ENCODE assay signal across 27 mouse cellular contexts in the genomic region with DNA sequence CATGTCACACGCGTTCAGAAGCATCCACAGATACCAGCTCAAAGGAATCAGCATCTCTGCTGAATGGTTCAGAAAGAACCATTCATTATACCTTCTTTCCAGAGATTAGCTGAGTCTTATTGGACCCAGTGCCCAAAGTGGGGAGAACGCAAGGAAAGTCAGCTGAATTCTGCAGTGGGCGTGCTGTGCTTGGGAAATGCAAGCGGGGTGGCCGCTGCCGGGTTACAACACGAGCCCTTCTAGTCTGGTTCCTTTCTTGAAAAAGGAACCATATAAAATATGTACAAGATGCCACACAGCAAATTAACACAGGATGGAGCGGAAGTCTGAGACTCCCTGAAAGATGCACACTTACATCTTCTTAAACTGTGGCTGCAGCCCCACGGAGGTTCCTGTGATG. TPM values are rescaled to one million over a fixed set of nuclear protein-coding genes. Genes with fewer than 3 reads are reported as not detected.
DNase-seq lines count a peak whose midpoint lies in the region; ATAC-seq and TF ChIP-seq lines count a peak whose summit lies in the region.
"Had no signal": no experiment of that assay in that cellular context is flagged by ENCODE, and none has a peak within 500 bp of the region (broad histone marks: within the 10 kb centered on the region; RNA-seq: fewer than 3 reads in every experiment).

No protein-coding gene starts in this region.

- no peak overlapping the region for H3K4me2 ChIP-seq in liver, embryonic 12.5 days
- no peak overlapping the region for H3K4me2 ChIP-seq in liver, embryonic 11.5 days
- no peak overlapping the region for H3K4me2 ChIP-seq in midbrain, embryonic 11.5 days
- H3K4me2 ChIP-seq in midbrain, postnatal 0 days (ENCODE audit: low read depth, low read length, poor library complexity, severe bottlenecking) = no peak overlapping the region
- H3K4me2 ChIP-seq: embryonic facial prominence, embryonic 13.5 days; heart, embryonic 11.5 days; hindbrain, embryonic 13.5 days; intestine, embryonic 15.5 days had no signal

- peaks cover 54% of the 10 kb centered on the region for H3K4me1 ChIP-seq in liver, embryonic 12.5 days
- H3K4me1 ChIP-seq in liver, embryonic 11.5 days (replicated peaks; ENCODE audit: control insufficient read depth, insufficient read depth, low read length) = peaks cover 21% of the 10 kb centered on the region
- peaks cover 2% of the 10 kb centered on the region; the same call in 1 of the 2 replicates for H3K4me1 ChIP-seq in midbrain, embryonic 11.5 days (ENCODE audit: control insufficient read depth, insufficient read depth, low read length)
- no peaks in the 10 kb centered on the region for H3K4me1 ChIP-seq in midbrain, postnatal 0 days (ENCODE audit: insufficient read depth, low read length)
- H3K4me1 ChIP-seq: hindbrain, embryonic 13.5 days; intestine, embryonic 15.5 days had no signal

- H3K36me3 ChIP-seq in liver, embryonic 12.5 days = no peaks in the 10 kb centered on the region
- H3K36me3 ChIP-seq in liver, embryonic 11.5 days (ENCODE audit: control insufficient read depth, insufficient read depth, low read length) = no peaks in the 10 kb centered on the region
- H3K36me3 ChIP-seq in midbrain, embryonic 11.5 days (ENCODE audit: control insufficient read depth, insufficient read depth, low read length) = no peaks in the 10 kb centered on the region
- no peaks in the 10 kb centered on the region for H3K36me3 ChIP-seq in midbrain, postnatal 0 days (ENCODE audit: insufficient read depth, low read length)
- H3K36me3 ChIP-seq: embryonic facial prominence, embryonic 10.5 days; embryonic facial prominence, embryonic 13.5 days; hindbrain, embryonic 10.5 days; hindbrain, embryonic 13.5 days; intestine, embryonic 15.5 days had no signal

- ATAC-seq in liver, embryonic 12.5 days = no peak
- ATAC-seq in liver, embryonic 11.5 days (replicated peaks; ENCODE audit: low FRiP score) = no peak
- ATAC-seq in midbrain, embryonic 11.5 days (ENCODE audit: low FRiP score) = no peak
- ATAC-seq in midbrain, postnatal 0 days (ENCODE audit: low FRiP score) = no peak
- ATAC-seq in granulocyte monocyte progenitor cell, adult 5-6 weeks (replicated peaks; ENCODE audit: poor library complexity, severe bottlenecking) = peak; percentile 48
- ATAC-seq: forebrain, embryonic 14.5 days; forebrain, postnatal 0 days; hindbrain, embryonic 16.5 days; intestine, embryonic 15.5 days had no signal

- no peak for TF ChIP-seq CTCF in midbrain, postnatal 0 days (IDR thresholded peaks at IDR 0.05)

- H3K9me3 ChIP-seq in liver, embryonic 12.5 days (replicated peaks) = no peaks in the 10 kb centered on the region
- no peaks in the 10 kb centered on the region for H3K9me3 ChIP-seq in liver, embryonic 11.5 days (ENCODE audit: control insufficient read depth, low read length)
- H3K9me3 ChIP-seq in midbrain, embryonic 11.5 days (ENCODE audit: control insufficient read depth, low read length) = no peaks in the 10 kb centered on the region
- H3K9me3 ChIP-seq in midbrain, postnatal 0 days (ENCODE audit: low read length) = no peaks in the 10 kb centered on the region
- H3K9me3 ChIP-seq: embryonic facial prominence, embryonic 10.5 days; embryonic facial prominence, embryonic 13.5 days; hindbrain, embryonic 10.5 days; hindbrain, embryonic 13.5 days; intestine, embryonic 15.5 days had no signal

- H3K9ac ChIP-seq in liver, embryonic 12.5 days = no peak overlapping the region
- no peak overlapping the region for H3K9ac ChIP-seq in liver, embryonic 11.5 days (ENCODE audit: low read depth, low read length)
- H3K9ac ChIP-seq in midbrain, embryonic 11.5 days (ENCODE audit: low read length) = no peak overlapping the region
- no peak overlapping the region for H3K9ac ChIP-seq in midbrain, postnatal 0 days (replicated peaks; ENCODE audit: low read length, poor library complexity, severe bottlenecking)
- H3K9ac ChIP-seq: embryonic facial prominence, embryonic 13.5 days; forebrain, postnatal 0 days; hindbrain, embryonic 13.5 days; intestine, embryonic 15.5 days had no signal

- no peak for DNase-seq in liver, embryonic 11.5 days (ENCODE audit: low spot score)
- peak; percentile 66 for DNase-seq in midbrain, embryonic 11.5 days (ENCODE audit: low spot score, missing footprints)
- DNase-seq in midbrain, postnatal 0 days (ENCODE audit: low spot score) = no peak
- no peak for DNase-seq in T-cell, adult 2 months (ENCODE audit: low spot score)
- DNase-seq in layer of hippocampus, postnatal 14 days (ENCODE audit: low spot score in 2 of 2) = no peak
- DNase-seq: adrenal gland, adult 8-10 months; adrenal gland, postnatal 25 days; cerebellum, adult 18-20 months; cerebellum, adult 9-11 months; cerebellum, postnatal 25 days; embryo, embryonic 11 days; forebrain, postnatal 0 days; gastrocnemius, adult 2 months; gastrocnemius, postnatal 14 days; heart, postnatal 36 days had no signal

- 86% methylated on average over 10 of the region's 10 CpGs for WGBS in liver, embryonic 12.5 days (ENCODE audit: insufficient replicate concordance)
- 87% methylated on average over 10 of the region's 10 CpGs for WGBS in liver, embryonic 11.5 days
- 93% methylated on average over 10 of the region's 10 CpGs for WGBS in midbrain, embryonic 11.5 days
- 87% methylated on average over 10 of the region's 10 CpGs for WGBS in midbrain, postnatal 0 days

- H3K27ac ChIP-seq in liver, embryonic 12.5 days = peak overlapping the region; percentile 15
- H3K27ac ChIP-seq in liver, embryonic 11.5 days (ENCODE audit: low read depth, low read length) = no peak overlapping the region
- H3K27ac ChIP-seq in midbrain, embryonic 11.5 days (ENCODE audit: low read depth, low read length) = no peak overlapping the region
- H3K27ac ChIP-seq in midbrain, postnatal 0 days (ENCODE audit: low read depth, low read length) = no peak overlapping the region
- H3K27ac ChIP-seq: embryonic facial prominence, embryonic 10.5 days; embryonic facial prominence, embryonic 13.5 days; gastrocnemius, adult 2 months; hindbrain, embryonic 10.5 days; hindbrain, embryonic 13.5 days; intestine, embryonic 15.5 days had no signal

- peaks cover 10% of the 10 kb centered on the region; the same call in 1 of the 2 replicates for H3K27me3 ChIP-seq in liver, embryonic 12.5 days (replicated peaks)
- no peaks in the 10 kb centered on the region for H3K27me3 ChIP-seq in liver, embryonic 11.5 days (replicated peaks; ENCODE audit: control insufficient read depth, insufficient read depth, low read length)
- no peaks in the 10 kb centered on the region for H3K27me3 ChIP-seq in midbrain, embryonic 11.5 days (ENCODE audit: control insufficient read depth, insufficient read depth, low read length)
- H3K27me3 ChIP-seq in midbrain, postnatal 0 days (ENCODE audit: insufficient read depth, low read length) = no peaks in the 10 kb centered on the region
- H3K27me3 ChIP-seq: embryonic facial prominence, embryonic 13.5 days; hindbrain, embryonic 13.5 days; intestine, embryonic 15.5 days had no signal

- no peak overlapping the region for H3K4me3 ChIP-seq in liver, embryonic 12.5 days
- no peak overlapping the region for H3K4me3 ChIP-seq in liver, embryonic 11.5 days (ENCODE audit: low read depth, low read length)
- no peak overlapping the region for H3K4me3 ChIP-seq in midbrain, embryonic 11.5 days (ENCODE audit: low read depth, low read length)
- no peak overlapping the region for H3K4me3 ChIP-seq in midbrain, postnatal 0 days (ENCODE audit: low read depth, low read length)
- H3K4me3 ChIP-seq: embryonic facial prominence, embryonic 10.5 days; embryonic facial prominence, embryonic 13.5 days; erythroblast, embryonic 14.5 days; gastrocnemius, adult 2 months; hindbrain, embryonic 10.5 days; hindbrain, embryonic 13.5 days; intestine, embryonic 15.5 days had no signal

RNA-seq across cellular contexts. Expression of a gene that starts 7.9 kb away (rescaled TPM):
- 5.2 and 5.4 TPM in 2 replicates for polyA plus RNA-seq in liver, embryonic 12.5 days (2016; fragmentation: Nextera tagmentation; extraction: Ambion mirVana)
- 6.9 and 7.9 TPM in 2 replicates for polyA plus RNA-seq in liver, embryonic 11.5 days (2014; fragmentation: Nextera tagmentation; extraction: Ambion mirVana)
- polyA plus RNA-seq in midbrain, embryonic 11.5 days (2014; fragmentation: Nextera tagmentation; extraction: Ambion mirVana) = 1.7 and 2.3 TPM in 2 replicates
- 0.93 and 1.4 TPM in 2 replicates for total RNA-seq in midbrain, postnatal 0 days (2014; rRNA removed)
- polyA plus RNA-seq in midbrain, postnatal 0 days (2015; fragmentation: Nextera tagmentation; extraction: Ambion mirVana) = 1.2 and 1.8 TPM in 2 replicates
- 14.3 and 15.7 TPM in 2 replicates for total RNA-seq in granulocyte monocyte progenitor cell, adult 5-6 weeks (2014; fragmentation: Nextera tagmentation)
- total RNA-seq in granulocyte monocyte progenitor cell, adult 5-6 weeks (2017) = 17.4 and 23.2 TPM in 2 replicates
- 1 to 10 TPM; 2.7 to 3.3 TPM for total RNA-seq in layer of hippocampus, postnatal 14 days (2021)
- polyA plus RNA-seq: C2C12; erythroblast, embryonic 14.5 days had no signal
